Mouse (Mus musculus): ENCODE results near the gene Dip2b.

Gene Dip2b

GRCm38 (mm10) chr15:100038470-100038971 is at the start of gene Dip2b:
Gene Dip2b, plus strand, starts transcription at chr15:100038664.
- peak; percentile 99 for DNase-seq

- DNase-seq: no peak
Observed at GRCm38 (mm10) chr15:99993100-99993499, 45.4 kb upstream of the Dip2b start.

- DNase-seq: no peak
Observed at GRCm38 (mm10) chr15:99997114-99997804, 41.2 kb upstream of the Dip2b start.

GRCm38 (mm10) chr15:99999390-99999789 is 39.1 kb upstream of the Dip2b start:
- peak; percentile 17 to 34 for DNase-seq

- peak; percentile 26 to 40 for DNase-seq
Observed at GRCm38 (mm10) chr15:100004677-100005273, 33.7 kb upstream of the Dip2b start.

GRCm38 (mm10) chr15:100006180-100006579 is 32.3 kb upstream of the Dip2b start:
- DNase-seq: no peak

- DNase-seq: no peak
Observed at GRCm38 (mm10) chr15:100018280-100018899, 20.1 kb upstream of the Dip2b start.

- DNase-seq: no peak
Observed at GRCm38 (mm10) chr15:100021175-100021574, 17.3 kb upstream of the Dip2b start.

GRCm38 (mm10) chr15:100022923-100023322 is 15.5 kb upstream of the Dip2b start:
- DNase-seq: peak; percentile 62 to 67

- DNase-seq: no peak
Observed at GRCm38 (mm10) chr15:100025076-100025834, 13.2 kb upstream of the Dip2b start.

GRCm38 (mm10) chr15:100028133-100028532 is 10.3 kb upstream of the Dip2b start:
- no peak for DNase-seq

- no peak for DNase-seq
Observed at GRCm38 (mm10) chr15:100029497-100029896, 9.0 kb upstream of the Dip2b start.

GRCm38 (mm10) chr15:100029900-100030299 is 8.6 kb upstream of the Dip2b start:
- no peak for DNase-seq

GRCm38 (mm10) chr15:100032546-100032945 is 5.9 kb upstream of the Dip2b start:
- no peak for DNase-seq

GRCm38 (mm10) chr15:100039001-100039701 is 687 bp downstream of the Dip2b start:
- peak; percentile 71 to 72 for DNase-seq

- DNase-seq: peak; percentile 66 to 71
Observed at GRCm38 (mm10) chr15:100040541-100041266, 2.2 kb downstream of the Dip2b start.

- DNase-seq: peak; percentile 73 to 74
Observed at GRCm38 (mm10) chr15:100041267-100042047, 3.0 kb downstream of the Dip2b start.

GRCm38 (mm10) chr15:100042048-100042400 is 3.6 kb downstream of the Dip2b start:
- no peak for DNase-seq

- no peak for DNase-seq
Observed at GRCm38 (mm10) chr15:100045576-100045975, 7.1 kb downstream of the Dip2b start.

GRCm38 (mm10) chr15:100049496-100050087 is 11.1 kb downstream of the Dip2b start:
- DNase-seq: no peak

- DNase-seq: no peak
Observed at GRCm38 (mm10) chr15:100050940-100051339, 12.5 kb downstream of the Dip2b start.

Data from B cell, adult 2 months (primary cell).